Mouse (Mus musculus) liver, embryonic 12.5 days (tissue): ENCODE measurements around the gene Ttc17. TPM values are rescaled to one million over a fixed set of nuclear protein-coding genes. Genes with fewer than 3 reads are reported as not detected.

Experiments
- ATAC-seq: fragments of 200-750 bp; cut with Nextera tagmentation; 2 replicates; pipeline ENCODE4 v1.8.0; 2017; ENCODE audit warnings: moderate number of reproducible peaks, mild to moderate bottlenecking, moderate library complexity
- H3K27ac ChIP-seq: fragments of 300-500 bp; sonication (generic); 2 replicates; pipeline ENCODE4 v1.5.1; 2016; ENCODE audit warnings: mild to moderate bottlenecking
- H3K27me3 ChIP-seq: fragments of 300-500 bp; sonication (generic); replicated peaks from 2 replicates; pipeline ENCODE4 v1.6.1; 2016; ENCODE audit warnings: mild to moderate bottlenecking, moderate library complexity
- H3K36me3 ChIP-seq: fragments of 300-500 bp; sonication (generic); 2 replicates; pipeline ENCODE4 v1.6.1; 2016; ENCODE audit warnings: mild to moderate bottlenecking, moderate library complexity
- H3K4me1 ChIP-seq: fragments of 300-500 bp; sonication (generic); 2 replicates; pipeline ENCODE4 v1.6.1; 2016
- H3K4me2 ChIP-seq: fragments of 300-500 bp; sonication (generic); 2 replicates; pipeline ENCODE4 v1.6.1; 2016; ENCODE audit warnings: mild to moderate bottlenecking, moderate library complexity
- H3K4me3 ChIP-seq: fragments of 300-500 bp; sonication (generic); 2 replicates; pipeline ENCODE4 v1.5.1; 2016; ENCODE audit warnings: mild to moderate bottlenecking, moderate library complexity
- H3K9ac ChIP-seq: fragments of 300-500 bp; sonication (generic); 2 replicates; pipeline ENCODE4 v1.6.1; 2016; ENCODE audit warnings: mild to moderate bottlenecking, moderate library complexity
- H3K9me3 ChIP-seq: fragments of 300-500 bp; sonication (generic); replicated peaks from 2 replicates; pipeline ENCODE4 v1.6.1; 2016; ENCODE audit warnings: mild to moderate bottlenecking, moderate library complexity
- WGBS: fragments of 180-500 bp; shearing (Covaris S2); methylation state at CpG from one replicate; pipeline ENCODE4 v1.1.7; 2016; ENCODE audit not compliant: insufficient replicate concordance; 5-methylcytosine and 5-hydroxymethylcytosine counted together
- polyA plus RNA-seq: library from polyadenylated mRNA; unstranded; fragments of >200 nt; fragmentation: Nextera tagmentation; extraction: Ambion mirVana; gene quantifications from 2 replicates; pipeline ENCODE4 v1.2.1, GENCODE M21; 2016

Ttc17 gene
- polyA plus RNA-seq, 1 experiment from 2014 or later = 8.2 TPM

DNA sequence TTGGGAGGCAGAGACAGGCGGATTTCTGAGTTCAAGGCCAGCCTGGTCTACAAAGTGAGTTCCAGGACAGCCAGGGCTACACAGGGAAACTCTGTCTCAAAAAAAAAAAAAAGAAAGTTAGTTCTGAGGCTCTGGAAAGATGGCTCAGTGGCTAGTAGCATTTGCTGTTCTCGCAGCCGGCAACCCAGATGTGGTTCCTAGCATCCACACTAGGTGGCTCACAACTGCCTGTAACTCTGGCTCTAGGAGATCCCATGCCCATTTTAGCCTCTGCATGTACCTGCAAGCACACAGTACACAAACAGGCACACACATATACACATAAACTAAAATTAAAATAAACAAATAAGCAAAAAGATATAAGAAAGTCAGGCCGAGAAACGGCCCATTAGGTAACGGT is 35.4 kb downstream of the Ttc17 start:
- peaks cover 73% of the 10 kb centered on the region for H3K36me3 ChIP-seq
- WGBS = 86% methylated on average over 6 of the region's 6 CpGs
- ATAC-seq = no peak
- H3K27me3 ChIP-seq = no peaks in the 10 kb centered on the region
- H3K9me3 ChIP-seq = no peaks in the 10 kb centered on the region
- no peaks in the 10 kb centered on the region for H3K4me1 ChIP-seq
- no peak overlapping the region for H3K9ac ChIP-seq
- no peak overlapping the region for H3K27ac ChIP-seq
- H3K4me2 ChIP-seq = no peak overlapping the region
- H3K4me3 ChIP-seq = no peak overlapping the region

DNA sequence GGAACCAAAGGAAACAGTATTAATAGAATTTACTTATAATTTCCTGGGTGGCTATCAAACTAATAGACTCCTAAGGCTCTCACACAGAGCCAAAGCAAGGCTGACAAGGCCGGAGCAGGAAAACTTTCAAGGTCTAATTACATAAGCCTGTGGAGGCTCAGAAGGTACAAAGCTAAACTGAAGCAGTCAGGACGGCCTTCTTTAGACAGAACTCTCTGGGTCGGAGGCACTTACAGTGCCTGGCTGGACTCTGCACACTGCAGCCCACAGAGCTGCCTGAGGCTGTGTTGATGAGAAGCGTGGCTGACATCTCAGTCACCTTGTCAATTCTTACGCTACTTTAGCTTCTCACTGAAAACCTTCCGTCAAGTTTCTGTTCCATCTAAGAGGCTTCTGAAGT is 42.7 kb downstream of the Ttc17 start:
- Histone ChIP-seq H3K27ac (no peak overlapping the region), H3K36me3 (peaks cover 80% of the 10 kb centered on the region)
- WGBS = 87% methylated on average over 6 of the region's 6 CpGs

DNA sequence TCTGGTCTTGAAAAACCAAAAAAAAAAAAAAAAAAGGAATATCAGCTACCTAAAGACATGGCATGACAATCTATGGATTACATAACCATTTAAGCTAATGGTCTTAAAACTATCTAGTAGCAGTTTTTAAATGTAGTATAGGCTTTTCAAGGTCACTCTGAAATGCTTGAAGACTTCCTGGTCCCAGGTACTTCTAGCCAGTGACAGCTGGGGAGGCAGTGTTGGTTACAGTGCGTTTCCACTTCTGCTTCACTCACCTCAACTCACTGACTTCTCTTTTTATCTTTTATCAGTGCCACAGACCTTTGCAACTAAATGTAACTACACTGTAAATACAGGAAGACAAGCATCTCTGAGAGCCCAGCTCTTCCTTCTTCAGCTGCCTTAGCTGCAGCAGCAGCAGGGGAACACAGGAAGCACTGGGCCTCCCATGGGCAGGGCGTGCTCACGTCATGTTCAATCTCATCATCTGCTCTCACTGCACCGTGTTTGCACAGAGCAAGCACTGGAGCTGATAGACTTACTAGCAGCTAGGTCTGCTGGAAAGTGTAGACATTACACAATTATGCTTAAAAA is 46.0 kb downstream of the Ttc17 start:
- H3K4me3 ChIP-seq = no peak overlapping the region
- no peaks in the 10 kb centered on the region for H3K27me3 ChIP-seq
- no peak overlapping the region for H3K27ac ChIP-seq
- H3K9ac ChIP-seq = no peak overlapping the region
- H3K4me1 ChIP-seq = no peaks in the 10 kb centered on the region
- no peak overlapping the region for H3K4me2 ChIP-seq
- no peaks in the 10 kb centered on the region for H3K9me3 ChIP-seq
- peaks cover 90% of the 10 kb centered on the region for H3K36me3 ChIP-seq
- 37% methylated on average over 4 of the region's 4 CpGs for WGBS
- no peak for ATAC-seq

More for the DNA sequence above, 42.7 kb downstream of the Ttc17 start:
- Histone ChIP-seq H3K4me1 (no peaks in the 10 kb centered on the region), H3K27me3 (no peaks in the 10 kb centered on the region), H3K9me3 (no peaks in the 10 kb centered on the region), H3K9ac (no peak overlapping the region), H3K4me3 (no peak overlapping the region), H3K4me2 (no peak overlapping the region)
- ATAC-seq = no peak

DNA sequence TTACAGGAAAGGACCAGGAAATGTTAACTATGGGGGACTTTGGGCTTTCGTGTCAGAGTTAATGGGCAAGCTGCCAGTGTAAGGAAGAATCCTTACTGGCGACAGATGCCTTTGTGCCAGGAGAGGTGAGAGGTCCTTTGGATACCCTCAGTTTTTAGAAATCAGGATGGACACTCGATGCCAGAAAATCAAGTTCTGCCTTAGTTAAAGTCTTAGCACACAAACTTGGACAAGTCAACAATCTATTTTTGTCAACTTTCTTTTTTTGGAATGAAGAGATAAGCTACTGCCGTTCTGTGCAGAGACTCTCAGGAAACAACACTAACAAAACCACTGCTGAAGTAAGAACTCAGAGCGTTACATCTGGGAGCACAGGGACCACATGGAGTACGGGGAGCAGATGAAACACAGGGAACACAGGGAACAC is 58.3 kb downstream of the Ttc17 start:
- peaks cover 21% of the 10 kb centered on the region; the same call in 1 of the 2 replicates for H3K36me3 ChIP-seq
- no peak for ATAC-seq
- no peaks in the 10 kb centered on the region for H3K27me3 ChIP-seq
- H3K27ac ChIP-seq = no peak overlapping the region
- no peak overlapping the region for H3K4me3 ChIP-seq
- 34% methylated on average over 6 of the region's 6 CpGs for WGBS
- no peak overlapping the region for H3K9ac ChIP-seq
- no peaks in the 10 kb centered on the region for H3K4me1 ChIP-seq
- H3K9me3 ChIP-seq = no peaks in the 10 kb centered on the region
- no peak overlapping the region for H3K4me2 ChIP-seq

DNA sequence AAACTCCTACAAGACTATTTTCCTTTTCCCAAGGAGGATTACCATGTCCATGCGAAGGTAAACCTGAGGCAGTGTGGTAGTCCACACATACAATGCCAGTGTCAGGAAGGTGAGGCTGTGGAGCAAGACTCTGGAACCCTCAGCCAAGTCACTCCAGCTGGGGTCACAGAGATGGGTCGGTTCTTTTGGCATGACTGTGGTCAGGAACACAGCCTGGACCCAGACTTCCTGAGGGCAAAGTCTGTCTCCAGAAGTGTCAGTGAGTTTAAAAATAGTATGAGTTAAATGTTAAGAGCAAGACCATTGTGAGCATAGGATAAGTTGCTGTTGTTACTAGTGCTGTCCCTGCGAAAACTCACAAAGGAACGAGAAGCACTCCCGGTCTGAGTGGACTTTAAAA is 59.7 kb downstream of the Ttc17 start:
- H3K9ac ChIP-seq = no peak overlapping the region
- H3K27me3 ChIP-seq = no peaks in the 10 kb centered on the region
- no peaks in the 10 kb centered on the region for H3K4me1 ChIP-seq
- no peak overlapping the region for H3K27ac ChIP-seq
- H3K36me3 ChIP-seq = peaks cover 27% of the 10 kb centered on the region
- H3K9me3 ChIP-seq = no peaks in the 10 kb centered on the region
- no peak overlapping the region for H3K4me3 ChIP-seq
- 70% methylated on average over 5 of the region's 5 CpGs for WGBS
- ATAC-seq = no peak
- no peak overlapping the region for H3K4me2 ChIP-seq

DNA sequence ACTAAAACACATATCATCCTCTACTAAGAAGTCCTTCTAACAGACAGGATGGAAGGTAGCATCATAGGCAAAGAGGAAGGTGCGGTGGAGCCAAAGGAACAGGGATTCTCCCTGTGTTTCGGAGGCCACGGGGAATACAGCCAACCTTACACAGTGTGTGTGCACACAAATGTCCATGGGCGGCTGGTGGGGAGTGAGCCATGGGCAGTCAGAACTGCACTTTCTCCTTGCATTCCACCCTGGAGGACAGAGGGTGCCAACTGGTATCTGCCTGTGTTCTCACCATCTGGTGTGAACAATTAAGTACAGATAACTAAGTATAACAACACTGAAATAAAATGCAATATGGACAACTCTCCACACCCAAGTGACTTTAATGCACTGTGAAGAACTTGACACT is 61.9 kb downstream of the Ttc17 start:
- no peak for ATAC-seq
- no peaks in the 10 kb centered on the region for H3K9me3 ChIP-seq
- H3K9ac ChIP-seq = no peak overlapping the region

DNA sequence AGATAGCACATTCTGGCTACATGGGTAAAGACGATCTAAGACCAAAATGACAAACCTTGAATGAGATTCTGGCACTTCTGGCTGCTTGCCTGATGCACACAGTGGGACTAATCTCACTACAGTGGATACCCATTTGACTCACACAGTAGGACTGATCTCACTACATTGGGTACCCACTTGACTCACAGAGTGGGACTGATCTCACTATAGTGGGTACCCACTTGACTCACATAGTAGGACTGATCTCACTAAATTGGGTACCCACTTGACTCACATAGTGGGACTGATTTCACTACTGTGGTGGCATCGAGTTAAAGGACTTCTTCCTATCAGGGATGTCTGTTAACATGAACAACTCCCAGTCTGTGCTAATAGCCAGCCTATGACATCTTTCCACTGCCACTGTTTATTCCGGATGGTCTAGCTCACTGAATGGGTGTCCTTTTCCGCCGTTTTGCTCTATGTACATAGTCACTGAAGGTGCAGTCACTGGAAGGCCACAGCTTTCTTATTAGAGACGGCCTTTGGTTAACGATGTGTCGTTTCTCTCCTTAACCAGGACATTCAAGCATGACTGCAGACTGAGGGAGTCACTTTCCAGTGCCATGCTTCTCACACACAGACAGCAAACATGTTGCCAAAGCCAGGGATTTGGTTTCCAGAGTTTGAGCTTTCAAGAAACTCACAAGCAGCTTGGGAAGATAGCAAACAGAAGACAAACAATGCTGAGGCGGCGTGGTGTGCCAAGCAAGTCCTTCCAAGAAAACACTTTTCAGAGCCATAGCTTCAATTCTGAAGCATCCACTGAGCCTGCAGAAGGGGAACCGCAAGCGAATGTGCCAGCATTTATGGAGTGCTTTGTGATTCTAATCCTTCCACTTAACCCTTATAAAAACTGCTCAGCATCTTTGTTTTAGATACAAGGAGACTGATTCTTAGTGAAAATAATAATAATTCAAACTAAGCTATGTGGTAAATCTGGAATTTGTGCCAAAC is 62.9 kb downstream of the Ttc17 start:
- ATAC-seq = no peak
- Histone ChIP-seq H3K4me2 (no peak overlapping the region), H3K27me3 (no peaks in the 10 kb centered on the region), H3K9me3 (no peaks in the 10 kb centered on the region), H3K4me3 (no peak overlapping the region), H3K36me3 (peaks cover 42% of the 10 kb centered on the region), H3K9ac (no peak overlapping the region), H3K27ac (no peak overlapping the region), H3K4me1 (no peaks in the 10 kb centered on the region)
- WGBS = 82% methylated on average over 12 of the region's 12 CpGs

More for the DNA sequence above, 61.9 kb downstream of the Ttc17 start:
- no peaks in the 10 kb centered on the region for H3K4me1 ChIP-seq
- H3K27me3 ChIP-seq = no peaks in the 10 kb centered on the region
- 83% methylated on average over 4 of the region's 4 CpGs for WGBS
- no peak overlapping the region for H3K4me2 ChIP-seq
- peaks cover 38% of the 10 kb centered on the region for H3K36me3 ChIP-seq
- H3K4me3 ChIP-seq = no peak overlapping the region
- H3K27ac ChIP-seq = no peak overlapping the region

DNA sequence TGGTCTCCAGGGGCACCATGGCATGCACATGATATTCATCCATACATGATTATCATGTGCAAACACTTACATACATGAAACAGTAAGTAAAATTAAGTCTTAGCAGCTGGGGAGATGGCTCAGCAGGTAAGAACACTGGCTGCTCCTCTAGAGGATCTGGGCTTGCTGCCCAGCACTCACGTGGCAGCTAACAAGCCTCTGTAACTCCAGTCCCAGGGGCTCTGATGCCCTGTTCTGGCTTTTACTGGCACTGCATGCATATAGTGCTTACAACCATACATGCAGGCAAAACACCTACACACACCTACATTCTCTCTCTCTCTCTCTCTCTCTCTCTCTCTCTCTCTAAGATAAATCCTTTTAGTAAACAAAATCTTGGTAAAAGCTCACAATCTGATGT is 65.7 kb downstream of the Ttc17 start:
- H3K4me3 ChIP-seq = no peak overlapping the region
- no peak for ATAC-seq
- WGBS = 65% methylated on average over 1 of the region's 1 CpGs

DNA sequence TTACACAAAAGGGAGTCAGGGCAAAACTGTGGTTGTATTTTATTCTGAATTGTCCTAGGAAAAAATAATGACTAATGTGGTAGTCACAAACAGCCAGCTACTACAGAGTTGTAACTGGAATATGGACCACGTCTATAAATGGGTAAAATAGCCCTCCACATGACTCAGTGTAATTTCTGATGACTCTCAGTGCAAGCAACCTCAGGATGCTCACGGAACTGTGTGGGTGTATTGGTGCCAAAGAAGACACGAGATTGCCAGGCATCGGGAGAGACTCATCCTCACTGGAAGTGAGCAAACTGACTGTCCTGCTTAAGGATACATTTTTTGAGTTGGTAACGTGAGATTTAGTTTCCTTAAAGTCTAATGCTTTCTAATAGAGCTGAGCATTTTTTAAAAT is 67.0 kb downstream of the Ttc17 start:
- Histone ChIP-seq H3K9ac (no peak overlapping the region), H3K4me2 (no peak overlapping the region), H3K9me3 (no peaks in the 10 kb centered on the region), H3K36me3 (peaks cover 50% of the 10 kb centered on the region), H3K4me3 (no peak overlapping the region), H3K27ac (no peak overlapping the region), H3K4me1 (no peaks in the 10 kb centered on the region), H3K27me3 (no peaks in the 10 kb centered on the region)
- no peak for ATAC-seq
- WGBS = 81% methylated on average over 5 of the region's 5 CpGs

More for the DNA sequence above, 65.7 kb downstream of the Ttc17 start:
- no peaks in the 10 kb centered on the region for H3K27me3 ChIP-seq
- no peak overlapping the region for H3K9ac ChIP-seq
- no peaks in the 10 kb centered on the region for H3K9me3 ChIP-seq
- peaks cover 50% of the 10 kb centered on the region for H3K36me3 ChIP-seq
- no peaks in the 10 kb centered on the region for H3K4me1 ChIP-seq
- H3K4me2 ChIP-seq = no peak overlapping the region
- no peak overlapping the region for H3K27ac ChIP-seq

DNA sequence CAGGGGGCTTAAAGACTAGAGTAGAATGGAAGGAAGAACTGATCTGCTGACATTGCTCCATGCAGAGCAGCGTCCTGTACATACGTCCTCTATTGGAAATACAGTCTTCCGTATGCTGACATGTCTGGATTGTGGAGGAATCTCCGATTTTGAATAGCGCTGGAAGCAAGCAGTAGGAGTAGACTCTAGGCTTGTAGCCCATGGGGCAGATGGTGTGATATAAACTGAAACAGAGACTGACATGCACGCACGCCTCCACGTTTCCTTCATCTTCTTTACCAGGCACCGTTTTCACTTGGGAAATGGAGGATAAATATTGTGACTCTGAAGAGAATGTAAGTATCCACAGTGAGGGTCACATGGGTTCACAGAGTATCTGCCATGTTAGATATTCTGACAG is 70.2 kb downstream of the Ttc17 start:
- Histone ChIP-seq H3K9ac (no peak overlapping the region), H3K27ac (no peak overlapping the region), H3K4me1 (no peaks in the 10 kb centered on the region), H3K9me3 (no peaks in the 10 kb centered on the region), H3K27me3 (no peaks in the 10 kb centered on the region), H3K4me3 (no peak overlapping the region), H3K36me3 (peaks cover 52% of the 10 kb centered on the region), H3K4me2 (no peak overlapping the region)
- WGBS = 93% methylated on average over 9 of the region's 9 CpGs
- ATAC-seq = no peak

DNA sequence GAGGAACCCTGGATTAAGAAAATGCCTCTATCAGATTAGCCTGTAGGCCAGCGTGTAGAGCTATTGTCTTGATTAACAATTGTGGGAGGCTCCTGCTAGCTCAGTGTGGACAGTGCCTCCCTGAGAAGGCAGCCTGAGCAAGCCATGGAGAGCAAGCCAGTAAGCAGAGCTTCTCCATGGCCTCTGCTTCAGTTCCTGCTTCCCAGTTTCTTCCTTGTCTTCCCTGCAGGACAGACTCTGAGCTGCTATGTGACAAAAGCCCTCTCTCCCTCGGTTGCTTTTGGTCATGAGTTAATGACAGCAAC is 71.8 kb downstream of the Ttc17 start:
- Histone ChIP-seq H3K36me3 (peaks cover 51% of the 10 kb centered on the region), H3K9ac (no peak overlapping the region), H3K4me3 (no peak overlapping the region), H3K4me1 (no peaks in the 10 kb centered on the region), H3K9me3 (no peaks in the 10 kb centered on the region), H3K27ac (no peak overlapping the region), H3K27me3 (no peaks in the 10 kb centered on the region), H3K4me2 (no peak overlapping the region)
- 58% methylated on average over 2 of the region's 2 CpGs for WGBS
- ATAC-seq = no peak

DNA sequence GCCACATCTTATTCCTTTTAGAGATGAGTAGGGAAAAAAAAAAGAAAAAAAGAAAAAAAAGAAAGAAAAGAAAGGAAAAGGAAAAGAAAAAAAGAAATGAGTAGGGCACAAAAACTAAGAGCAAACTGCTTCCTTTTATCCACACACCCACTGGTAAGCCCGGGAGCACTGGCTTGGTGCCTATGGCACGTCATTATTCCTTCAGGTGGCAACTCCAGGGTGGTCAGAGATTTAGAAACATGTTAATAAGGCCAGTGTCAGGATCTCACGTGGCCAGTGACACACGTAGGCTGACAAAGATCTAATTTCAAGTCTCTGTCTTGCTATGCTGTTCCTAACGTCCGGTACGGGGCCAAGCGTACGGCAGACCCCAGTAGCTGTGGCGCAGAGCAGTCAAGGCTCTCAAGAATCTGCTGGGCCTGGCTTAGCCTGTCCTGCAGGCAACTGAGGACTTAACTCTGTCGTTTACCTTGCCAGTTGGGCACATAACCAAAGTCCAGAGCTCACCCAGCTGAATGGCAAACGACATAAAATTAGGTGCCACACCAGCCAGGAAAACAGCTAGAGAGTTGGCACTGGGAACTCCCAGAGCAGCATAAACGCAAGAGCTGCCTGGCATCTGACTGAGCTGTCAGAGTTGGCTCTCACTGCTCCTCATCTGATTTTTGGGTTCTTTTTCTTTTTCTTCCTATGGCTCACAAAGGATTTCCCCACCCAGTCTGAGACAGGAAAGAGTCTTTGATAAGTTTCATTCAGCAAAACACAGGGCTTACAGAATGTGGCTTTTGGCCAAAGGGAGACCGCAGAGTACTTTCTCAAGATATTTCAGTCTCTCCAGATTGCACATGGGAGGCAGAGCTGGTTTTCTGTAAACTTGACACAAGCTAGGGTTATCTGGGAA is 72.4 kb downstream of the Ttc17 start:
- Histone ChIP-seq H3K9me3 (no peaks in the 10 kb centered on the region), H3K4me2 (no peak overlapping the region), H3K4me1 (no peaks in the 10 kb centered on the region), H3K9ac (no peak overlapping the region), H3K4me3 (no peak overlapping the region), H3K27me3 (no peaks in the 10 kb centered on the region), H3K27ac (no peak overlapping the region), H3K36me3 (peaks cover 52% of the 10 kb centered on the region)
- WGBS = 83% methylated on average over 14 of the region's 14 CpGs
- no peak for ATAC-seq
